Mouse (Mus musculus) liver, adult 2 months (tissue): ENCODE measurements around the gene Tmem178b.

Source experiments
- CTCF ChIP-seq: fragments of 200-500 bp; IDR thresholded peaks from 2 replicates; pipeline ENCODE4 v1.5.1; 2011; ENCODE audit warnings: low read depth, low read length, control low read depth
- POLR2A ChIP-seq: fragments of 200-500 bp; IDR thresholded peaks from 2 replicates; pipeline ENCODE4 v1.6.1; 2011; ENCODE audit warnings: low read length, control low read depth; ENCODE audit not compliant: insufficient read depth; ENCODE audit errors: extremely low read depth

DNA sequence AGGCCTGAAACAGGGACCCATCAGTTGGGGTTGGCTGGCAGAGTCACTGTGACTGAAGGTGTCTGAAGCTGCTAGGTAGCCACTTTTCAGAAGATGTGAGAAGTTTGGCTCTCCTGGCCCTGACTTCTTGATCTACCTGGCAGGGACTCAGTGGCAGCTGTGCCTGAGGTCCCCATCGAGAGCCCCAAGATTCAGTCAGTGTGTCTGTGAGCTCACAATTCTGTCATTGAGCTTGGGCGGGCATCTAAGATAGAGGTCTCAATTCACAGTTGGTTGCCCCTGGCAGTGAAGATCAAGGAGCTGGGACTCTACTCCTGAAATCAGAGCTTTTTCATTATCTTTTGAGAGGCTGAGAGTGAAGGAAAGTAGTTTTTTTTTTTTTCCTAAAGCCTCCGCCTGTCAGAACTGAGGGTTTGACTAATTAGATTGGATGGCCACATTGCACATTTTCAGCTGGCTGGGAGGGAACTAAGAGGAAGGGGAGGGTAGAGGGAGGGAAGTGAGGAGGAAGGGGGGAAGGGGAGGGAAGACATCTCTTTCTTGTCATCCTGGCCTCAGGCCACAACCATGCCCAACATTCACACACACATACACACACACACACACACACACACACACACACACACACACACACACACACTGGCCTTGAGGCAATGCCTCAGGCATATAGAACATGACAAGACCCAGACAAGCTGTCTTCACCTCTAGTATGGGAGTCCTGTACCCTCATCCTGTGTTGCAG lies 135.3 kb downstream of the Tmem178b start:
- TF ChIP-seq CTCF (no peak), POLR2A (no peak)
